Mouse (Mus musculus): ENCODE data around the gene Atp8b2. TPM values are rescaled to one million over a fixed set of nuclear protein-coding genes. Genes with fewer than 3 reads are reported as not detected.

The Atp8b2 gene
- polyA plus RNA-seq, 1 experiment from 2014 or later: 12.9 TPM

DNA sequence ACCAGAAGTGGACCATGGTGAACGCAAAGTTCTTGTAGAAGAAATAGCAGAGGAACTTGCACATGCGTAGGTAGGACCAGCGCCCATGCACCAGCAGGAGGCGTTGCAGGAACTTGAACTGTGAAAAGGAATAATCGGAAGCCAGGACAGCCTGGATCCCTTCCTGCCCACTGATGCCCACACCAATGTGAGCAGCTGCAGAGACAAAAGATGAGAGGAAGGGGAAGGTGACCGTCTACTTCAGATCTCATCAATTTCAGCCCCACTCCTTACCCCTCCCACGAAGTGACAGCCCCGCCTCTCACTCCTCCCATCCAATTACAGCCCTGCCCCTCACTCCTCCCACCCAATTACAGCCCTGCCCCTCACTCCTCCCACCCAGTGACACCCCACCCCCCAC, 18.3 kb downstream of the Atp8b2 start:
- no peak overlapping the region for H3K4me3 ChIP-seq (replicated peaks; ENCODE audit: low read length)
- H3K36me3 ChIP-seq (replicated peaks; ENCODE audit: control insufficient read depth, insufficient read depth): peaks cover 99% of the 10 kb centered on the region
- ATAC-seq (ENCODE audit: low FRiP score) (no peak), DNase-seq (ENCODE audit: low spot score) (no peak)
- no peak overlapping the region for H3K27ac ChIP-seq
- H3K9ac ChIP-seq: no peak overlapping the region
- no peaks in the 10 kb centered on the region for H3K27me3 ChIP-seq (ENCODE audit: control insufficient read depth, insufficient read depth, low read length)
- H3K4me1 ChIP-seq (replicated peaks; ENCODE audit: control insufficient read depth, insufficient read depth, low read length): no peaks in the 10 kb centered on the region
- no peak overlapping the region for H3K4me2 ChIP-seq (replicated peaks)
- WGBS: 83% methylated on average over 8 of the region's 8 CpGs
- no peaks in the 10 kb centered on the region for H3K9me3 ChIP-seq (ENCODE audit: control insufficient read depth, low read length)

DNA sequence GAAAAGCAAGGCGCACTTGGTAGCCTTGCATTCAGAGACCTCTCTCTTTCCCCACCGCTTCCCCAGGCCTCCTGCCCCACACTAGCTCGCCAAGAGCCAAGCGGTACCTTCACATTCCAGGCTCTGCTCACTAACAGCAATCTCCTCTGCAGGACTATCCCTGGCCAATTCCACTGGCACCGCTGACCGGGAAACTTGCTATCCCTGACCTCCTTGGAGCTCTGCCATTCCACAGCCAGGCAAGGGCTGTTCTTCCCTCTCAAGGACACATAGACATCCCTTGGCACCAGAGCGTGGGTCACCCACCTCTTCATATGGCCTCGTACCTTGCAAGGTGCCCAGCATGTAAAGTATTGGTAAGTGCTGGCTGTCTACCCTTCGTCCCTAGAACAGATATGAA, 20.4 kb downstream of the Atp8b2 start:
- Histone ChIP-seq H3K4me3 (replicated peaks; ENCODE audit: low read length) (no peak overlapping the region), H3K4me2 (replicated peaks) (no peak overlapping the region), H3K9me3 (ENCODE audit: control insufficient read depth, low read length) (no peaks in the 10 kb centered on the region), H3K27me3 (ENCODE audit: control insufficient read depth, insufficient read depth, low read length) (no peaks in the 10 kb centered on the region), H3K4me1 (replicated peaks; ENCODE audit: control insufficient read depth, insufficient read depth, low read length) (no peaks in the 10 kb centered on the region), H3K9ac (no peak overlapping the region), H3K27ac (no peak overlapping the region), H3K36me3 (replicated peaks; ENCODE audit: control insufficient read depth, insufficient read depth) (peaks cover 98% of the 10 kb centered on the region)
- DNase-seq (ENCODE audit: low spot score) (no peak), ATAC-seq (ENCODE audit: low FRiP score) (no peak)
- 93% methylated on average over 9 of the region's 9 CpGs for WGBS

DNA sequence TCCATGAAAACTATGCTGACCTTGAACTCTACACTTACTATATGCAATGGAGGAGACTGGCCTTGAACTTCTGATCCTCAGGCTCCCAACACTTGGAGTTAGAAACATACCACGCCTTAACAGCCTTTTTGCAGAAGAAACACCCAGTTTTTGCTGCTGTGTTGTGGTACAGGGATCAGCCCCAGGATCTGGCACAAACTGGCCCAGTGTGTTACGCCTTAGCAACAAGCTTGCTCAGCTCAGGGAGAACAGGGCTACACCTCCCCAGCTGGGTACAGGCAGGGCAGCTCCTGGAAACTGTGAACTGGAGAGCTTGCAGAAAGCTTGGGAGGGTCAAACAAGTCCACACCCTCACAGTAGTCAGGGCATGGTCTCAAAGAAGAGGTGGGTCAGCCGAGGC, 26.8 kb downstream of the Atp8b2 start:
- Histone ChIP-seq H3K36me3 (replicated peaks; ENCODE audit: control insufficient read depth, insufficient read depth) (peaks cover 52% of the 10 kb centered on the region), H3K27ac (no peak overlapping the region), H3K4me3 (replicated peaks; ENCODE audit: low read length) (no peak overlapping the region), H3K4me1 (replicated peaks; ENCODE audit: control insufficient read depth, insufficient read depth, low read length) (no peaks in the 10 kb centered on the region), H3K4me2 (replicated peaks) (no peak overlapping the region), H3K9ac (no peak overlapping the region), H3K27me3 (ENCODE audit: control insufficient read depth, insufficient read depth, low read length) (no peaks in the 10 kb centered on the region), H3K9me3 (ENCODE audit: control insufficient read depth, low read length) (no peaks in the 10 kb centered on the region)
- 96% methylated on average over 3 of the region's 3 CpGs for WGBS
- DNase-seq (ENCODE audit: low spot score) (no peak), ATAC-seq (ENCODE audit: low FRiP score) (no peak)

GRCm38 (mm10) chr3:89932925-89933324, 30.4 kb downstream of the Atp8b2 start:
- Histone ChIP-seq H3K4me1 (replicated peaks; ENCODE audit: control insufficient read depth, insufficient read depth, low read length) (no peaks in the 10 kb centered on the region), H3K36me3 (replicated peaks; ENCODE audit: control insufficient read depth, insufficient read depth) (peaks cover 18% of the 10 kb centered on the region), H3K9ac (no peak overlapping the region), H3K27me3 (ENCODE audit: control insufficient read depth, insufficient read depth, low read length) (no peaks in the 10 kb centered on the region), H3K4me2 (replicated peaks) (no peak overlapping the region), H3K9me3 (ENCODE audit: control insufficient read depth, low read length) (no peaks in the 10 kb centered on the region), H3K27ac (no peak overlapping the region), H3K4me3 (replicated peaks; ENCODE audit: low read length) (no peak overlapping the region)
- WGBS: 94% methylated on average over 2 of the region's 2 CpGs
- ATAC-seq (ENCODE audit: low FRiP score) (no peak), DNase-seq (ENCODE audit: low spot score) (no peak)

GRCm38 (mm10) chr3:89928956-89929355, 34.4 kb downstream of the Atp8b2 start:
- Histone ChIP-seq H3K4me2 (replicated peaks) (no peak overlapping the region), H3K27me3 (ENCODE audit: control insufficient read depth, insufficient read depth, low read length) (no peaks in the 10 kb centered on the region), H3K9ac (no peak overlapping the region), H3K27ac (no peak overlapping the region), H3K4me3 (replicated peaks; ENCODE audit: low read length) (no peak overlapping the region), H3K4me1 (replicated peaks; ENCODE audit: control insufficient read depth, insufficient read depth, low read length) (no peaks in the 10 kb centered on the region), H3K36me3 (replicated peaks; ENCODE audit: control insufficient read depth, insufficient read depth) (no peaks in the 10 kb centered on the region), H3K9me3 (ENCODE audit: control insufficient read depth, low read length) (no peaks in the 10 kb centered on the region)
- DNase-seq (ENCODE audit: low spot score) (no peak), ATAC-seq (ENCODE audit: low FRiP score) (no peak)
- 80% methylated on average over 4 of the region's 4 CpGs for WGBS

DNA sequence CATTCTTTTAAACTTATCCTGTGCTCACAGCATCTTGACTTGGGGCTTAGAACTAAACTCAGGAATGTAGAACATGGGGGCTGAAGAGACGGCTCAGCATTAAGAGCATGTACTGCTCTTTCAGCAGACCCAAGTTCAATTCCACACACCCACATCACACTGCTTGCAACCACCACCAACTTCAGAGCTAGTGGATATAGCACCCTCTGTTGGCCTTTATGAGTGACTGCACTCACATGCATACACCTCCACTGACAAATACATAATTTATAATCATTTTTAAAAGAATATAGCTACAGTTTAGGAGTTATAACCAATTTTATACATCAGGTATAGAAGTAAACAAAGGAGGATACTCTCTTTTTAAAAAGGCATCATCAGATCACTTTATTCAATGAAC, 36.9 kb downstream of the Atp8b2 start:
- H3K36me3 ChIP-seq (replicated peaks; ENCODE audit: control insufficient read depth, insufficient read depth): no peaks in the 10 kb centered on the region
- H3K4me3 ChIP-seq (replicated peaks; ENCODE audit: low read length): no peak overlapping the region
- no peaks in the 10 kb centered on the region for H3K9me3 ChIP-seq (ENCODE audit: control insufficient read depth, low read length)
- ATAC-seq (ENCODE audit: low FRiP score) (no peak), DNase-seq (ENCODE audit: low spot score) (no peak)
- H3K27ac ChIP-seq: no peak overlapping the region
- H3K9ac ChIP-seq: no peak overlapping the region
- whole genome bisulfite sequencing: 96% methylated on average over 1 of the region's 1 CpGs
- H3K4me1 ChIP-seq (replicated peaks; ENCODE audit: control insufficient read depth, insufficient read depth, low read length): no peaks in the 10 kb centered on the region
- H3K4me2 ChIP-seq (replicated peaks): no peak overlapping the region
- no peaks in the 10 kb centered on the region for H3K27me3 ChIP-seq (ENCODE audit: control insufficient read depth, insufficient read depth, low read length)

GRCm38 (mm10) chr3:89920711-89921110, 42.6 kb downstream of the Atp8b2 start:
- ATAC-seq (ENCODE audit: low FRiP score) (no peak), DNase-seq (ENCODE audit: low spot score) (no peak)
- Histone ChIP-seq H3K9ac (no peak overlapping the region), H3K4me1 (replicated peaks; ENCODE audit: control insufficient read depth, insufficient read depth, low read length) (no peaks in the 10 kb centered on the region), H3K4me2 (replicated peaks) (no peak overlapping the region), H3K27me3 (ENCODE audit: control insufficient read depth, insufficient read depth, low read length) (no peaks in the 10 kb centered on the region), H3K36me3 (replicated peaks; ENCODE audit: control insufficient read depth, insufficient read depth) (no peaks in the 10 kb centered on the region), H3K9me3 (ENCODE audit: control insufficient read depth, low read length) (no peaks in the 10 kb centered on the region), H3K4me3 (replicated peaks; ENCODE audit: low read length) (no peak overlapping the region), H3K27ac (no peak overlapping the region)
- 70% methylated on average over 6 of the region's 6 CpGs for WGBS

GRCm38 (mm10) chr3:89917408-89917807, 45.9 kb downstream of the Atp8b2 start:
- WGBS: 53% methylated on average over 3 of the region's 3 CpGs
- no peak for DNase-seq (ENCODE audit: low spot score)
- Histone ChIP-seq H3K27ac (no peak overlapping the region), H3K36me3 (replicated peaks; ENCODE audit: control insufficient read depth, insufficient read depth) (no peaks in the 10 kb centered on the region), H3K4me1 (replicated peaks; ENCODE audit: control insufficient read depth, insufficient read depth, low read length) (peaks cover 5% of the 10 kb centered on the region; the same call in 1 of the 2 replicates), H3K4me3 (replicated peaks; ENCODE audit: low read length) (no peak overlapping the region), H3K27me3 (ENCODE audit: control insufficient read depth, insufficient read depth, low read length) (peaks cover 21% of the 10 kb centered on the region), H3K9me3 (ENCODE audit: control insufficient read depth, low read length) (no peaks in the 10 kb centered on the region), H3K9ac (no peak overlapping the region), H3K4me2 (replicated peaks) (no peak overlapping the region)
- no peak for ATAC-seq (ENCODE audit: low FRiP score)

- no peak overlapping the region for H3K9ac ChIP-seq
- DNase-seq (ENCODE audit: low spot score) (no peak), ATAC-seq (ENCODE audit: low FRiP score) (no peak)
- peaks cover 5% of the 10 kb centered on the region; the same call in 1 of the 2 replicates for H3K4me1 ChIP-seq (replicated peaks; ENCODE audit: control insufficient read depth, insufficient read depth, low read length)
- no peaks in the 10 kb centered on the region for H3K36me3 ChIP-seq (replicated peaks; ENCODE audit: control insufficient read depth, insufficient read depth)
- H3K27me3 ChIP-seq (ENCODE audit: control insufficient read depth, insufficient read depth, low read length): peaks cover 29% of the 10 kb centered on the region
- no peak overlapping the region for H3K4me3 ChIP-seq (replicated peaks; ENCODE audit: low read length)
- WGBS: 96% methylated on average over 1 of the region's 1 CpGs
- H3K9me3 ChIP-seq (ENCODE audit: control insufficient read depth, low read length): no peaks in the 10 kb centered on the region
- no peak overlapping the region for H3K4me2 ChIP-seq (replicated peaks)
- H3K27ac ChIP-seq: no peak overlapping the region
Measured at GRCm38 (mm10) chr3:89916622-89917021, 46.7 kb downstream of the Atp8b2 start.

DNA sequence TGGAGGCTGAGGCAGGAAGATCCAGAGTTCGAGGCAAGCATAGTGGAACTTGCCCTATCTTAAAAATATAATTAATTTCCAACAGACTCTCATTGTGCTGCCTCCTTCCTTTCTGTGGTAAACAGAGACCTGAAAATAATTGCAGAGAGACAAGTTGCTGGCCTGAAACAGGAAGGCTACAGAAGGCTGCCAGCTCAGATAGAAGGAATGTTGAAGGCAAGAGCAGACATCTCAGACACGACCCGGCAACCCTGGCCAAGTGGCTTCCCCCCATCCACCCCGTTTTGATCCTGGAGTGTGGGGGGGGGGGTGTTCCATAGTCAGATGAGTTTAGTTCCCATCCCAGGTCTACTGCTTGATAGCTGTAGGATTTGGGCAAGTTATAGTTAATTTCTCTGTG, 48.6 kb downstream of the Atp8b2 start:
- WGBS: 82% methylated on average over 4 of the region's 4 CpGs
- no peaks in the 10 kb centered on the region for H3K36me3 ChIP-seq (replicated peaks; ENCODE audit: control insufficient read depth, insufficient read depth)
- no peak overlapping the region for H3K4me3 ChIP-seq (replicated peaks; ENCODE audit: low read length)
- no peaks in the 10 kb centered on the region for H3K9me3 ChIP-seq (ENCODE audit: control insufficient read depth, low read length)
- peaks cover 32% of the 10 kb centered on the region for H3K27me3 ChIP-seq (ENCODE audit: control insufficient read depth, insufficient read depth, low read length)
- no peak overlapping the region for H3K9ac ChIP-seq
- DNase-seq (ENCODE audit: low spot score): no peak
- no peak overlapping the region for H3K27ac ChIP-seq
- peaks cover 5% of the 10 kb centered on the region; the same call in 1 of the 2 replicates for H3K4me1 ChIP-seq (replicated peaks; ENCODE audit: control insufficient read depth, insufficient read depth, low read length)
- no peak for ATAC-seq (ENCODE audit: low FRiP score)
- no peak overlapping the region for H3K4me2 ChIP-seq (replicated peaks)
